23 mouse cellular contexts compared by ENCODE assay signal in genomic region chr14:22190111-22190510, GRCm38 (mm10).
DNase-seq lines count a peak whose midpoint lies in the region; ATAC-seq lines count a peak whose summit lies in the region.
"Had no signal": no experiment of that assay in that cellular context is flagged by ENCODE, and none has a peak within 500 bp of the region (broad histone marks: within the 10 kb centered on the region; RNA-seq: fewer than 3 reads in every experiment).

No protein-coding gene starts in this region.

- WGBS in hindbrain, embryonic 11.5 days: 43% methylated on average over 6 of the region's 6 CpGs
- 29% methylated on average over 6 of the region's 6 CpGs for whole genome bisulfite sequencing in hindbrain, embryonic 13.5 days
- 27% methylated on average over 6 of the region's 6 CpGs for WGBS in midbrain, embryonic 11.5 days
- 6% methylated on average over 6 of the region's 6 CpGs for WGBS in midbrain, embryonic 14.5 days

- ATAC-seq in hindbrain, embryonic 11.5 days (ENCODE audit: low FRiP score): no peak
- no peak for ATAC-seq in hindbrain, embryonic 13.5 days (ENCODE audit: low FRiP score)
- ATAC-seq in midbrain, embryonic 11.5 days (ENCODE audit: low FRiP score): peak; percentile 75; the same call in 1 of the 2 replicates
- ATAC-seq in midbrain, embryonic 14.5 days (ENCODE audit: low FRiP score, low TSS enrichment): no peak
- ATAC-seq: CD4-positive, CD25-positive, alpha-beta regulatory T cell, adult 4 months; forebrain, postnatal 0 days had no signal

- no peaks in the 10 kb centered on the region for H3K27me3 ChIP-seq in hindbrain, embryonic 11.5 days (ENCODE audit: control insufficient read depth, insufficient read depth, low read length)
- H3K27me3 ChIP-seq in hindbrain, embryonic 13.5 days: no peaks in the 10 kb centered on the region
- H3K27me3 ChIP-seq in midbrain, embryonic 11.5 days (ENCODE audit: control insufficient read depth, insufficient read depth, low read length): no peaks in the 10 kb centered on the region
- H3K27me3 ChIP-seq in midbrain, embryonic 14.5 days (ENCODE audit: control insufficient read depth, insufficient read depth, low read length): 0 out of 2 replicates have a peak, but pooled peaks cover 4% of the 10 kb centered on the region
- H3K27me3 ChIP-seq: embryonic facial prominence, embryonic 12.5 days had no signal

- peak; percentile 37 for DNase-seq in embryo, embryonic 10 days (ENCODE audit: low spot score)
- no peak for DNase-seq in embryo, embryonic 9.5 days (ENCODE audit: extremely low spot score)
- DNase-seq in hindbrain, embryonic 11.5 days (ENCODE audit: low spot score): peak; percentile 43
- DNase-seq in midbrain, embryonic 11.5 days (ENCODE audit: low spot score, missing footprints): no peak
- DNase-seq in midbrain, embryonic 14.5 days: no peak
- DNase-seq in retina, postnatal 1 day: peak; percentile 49
- DNase-seq in retina, embryonic 14.5 days (ENCODE audit: low spot score): no peak
- DNase-seq: adrenal gland, adult 8-10 months; adrenal gland, postnatal 36 days; B cell, adult 2 months; cerebellum, adult 11 months; cerebellum, adult 8-10 months; cerebellum, postnatal 14 days; forebrain, postnatal 0 days; gastrocnemius, postnatal 14 days; heart, postnatal 36 days had no signal

- no peak overlapping the region for H3K4me2 ChIP-seq in hindbrain, embryonic 11.5 days (replicated peaks; ENCODE audit: low read depth, low read length)
- no peak overlapping the region for H3K4me2 ChIP-seq in hindbrain, embryonic 13.5 days
- H3K4me2 ChIP-seq in midbrain, embryonic 11.5 days: no peak overlapping the region
- H3K4me2 ChIP-seq in midbrain, embryonic 14.5 days (ENCODE audit: low read length): no peak overlapping the region
- H3K4me2 ChIP-seq: embryonic facial prominence, embryonic 12.5 days; forebrain, embryonic 12.5 days; heart, embryonic 13.5 days; hindbrain, embryonic 15.5 days had no signal

- no peak overlapping the region for H3K27ac ChIP-seq in hindbrain, embryonic 11.5 days (ENCODE audit: low read depth, low read length)
- H3K27ac ChIP-seq in hindbrain, embryonic 13.5 days: no peak overlapping the region
- H3K27ac ChIP-seq in midbrain, embryonic 11.5 days (ENCODE audit: low read depth, low read length): no peak overlapping the region
- H3K27ac ChIP-seq in midbrain, embryonic 14.5 days (replicated peaks; ENCODE audit: low read depth, low read length): no peak overlapping the region
- H3K27ac ChIP-seq: embryonic facial prominence, embryonic 12.5 days; forebrain, embryonic 12.5 days; heart, embryonic 13.5 days; hindbrain, embryonic 15.5 days had no signal

- H3K9ac ChIP-seq in hindbrain, embryonic 11.5 days (ENCODE audit: low read depth, low read length): no peak overlapping the region
- no peak overlapping the region for H3K9ac ChIP-seq in hindbrain, embryonic 13.5 days
- no peak overlapping the region for H3K9ac ChIP-seq in midbrain, embryonic 11.5 days (ENCODE audit: low read length)
- no peak overlapping the region for H3K9ac ChIP-seq in midbrain, embryonic 14.5 days (replicated peaks; ENCODE audit: low read length)
- H3K9ac ChIP-seq: embryonic facial prominence, embryonic 12.5 days; forebrain, embryonic 12.5 days; forebrain, postnatal 0 days; heart, embryonic 13.5 days; hindbrain, embryonic 15.5 days had no signal

- H3K4me1 ChIP-seq in hindbrain, embryonic 11.5 days (replicated peaks; ENCODE audit: control insufficient read depth, insufficient read depth, low read length): no peaks in the 10 kb centered on the region
- H3K4me1 ChIP-seq in hindbrain, embryonic 13.5 days (replicated peaks): peaks cover 16% of the 10 kb centered on the region
- H3K4me1 ChIP-seq in midbrain, embryonic 11.5 days (ENCODE audit: control insufficient read depth, insufficient read depth, low read length): 0 out of 2 replicates have a peak, but pooled peaks cover 2% of the 10 kb centered on the region
- H3K4me1 ChIP-seq in midbrain, embryonic 14.5 days (ENCODE audit: control insufficient read depth, insufficient read depth, low read length): peaks cover 6% of the 10 kb centered on the region; the same call in 1 of the 2 replicates
- H3K4me1 ChIP-seq: embryonic facial prominence, embryonic 12.5 days; heart, embryonic 13.5 days; hindbrain, embryonic 15.5 days had no signal

- no peak overlapping the region for H3K4me3 ChIP-seq in hindbrain, embryonic 11.5 days (ENCODE audit: low read depth, low read length)
- H3K4me3 ChIP-seq in hindbrain, embryonic 13.5 days: no peak overlapping the region
- no peak overlapping the region for H3K4me3 ChIP-seq in midbrain, embryonic 11.5 days (ENCODE audit: low read depth, low read length)
- H3K4me3 ChIP-seq in midbrain, embryonic 14.5 days (replicated peaks; ENCODE audit: low read depth, low read length): no peak overlapping the region
- H3K4me3 ChIP-seq: embryonic facial prominence, embryonic 12.5 days; forebrain, embryonic 12.5 days; heart, embryonic 13.5 days; hindbrain, embryonic 15.5 days had no signal

- H3K9me3 ChIP-seq in hindbrain, embryonic 11.5 days (ENCODE audit: control insufficient read depth, low read length): no peaks in the 10 kb centered on the region
- no peaks in the 10 kb centered on the region for H3K9me3 ChIP-seq in hindbrain, embryonic 13.5 days
- no peaks in the 10 kb centered on the region for H3K9me3 ChIP-seq in midbrain, embryonic 11.5 days (ENCODE audit: control insufficient read depth, low read length)
- H3K9me3 ChIP-seq in midbrain, embryonic 14.5 days (ENCODE audit: control insufficient read depth, low read length): no peaks in the 10 kb centered on the region
- H3K9me3 ChIP-seq: embryonic facial prominence, embryonic 12.5 days; forebrain, embryonic 12.5 days; G1E; heart, embryonic 13.5 days; hindbrain, embryonic 15.5 days had no signal

- no peaks in the 10 kb centered on the region for H3K36me3 ChIP-seq in hindbrain, embryonic 11.5 days (ENCODE audit: control insufficient read depth, insufficient read depth, low read length)
- H3K36me3 ChIP-seq in hindbrain, embryonic 13.5 days: no peaks in the 10 kb centered on the region
- no peaks in the 10 kb centered on the region for H3K36me3 ChIP-seq in midbrain, embryonic 11.5 days (ENCODE audit: control insufficient read depth, insufficient read depth, low read length)
- H3K36me3 ChIP-seq in midbrain, embryonic 14.5 days (ENCODE audit: control insufficient read depth, insufficient read depth, low read length): no peaks in the 10 kb centered on the region
- H3K36me3 ChIP-seq: embryonic facial prominence, embryonic 12.5 days; forebrain, embryonic 12.5 days; G1E; heart, embryonic 13.5 days; hindbrain, embryonic 15.5 days had no signal

Comparison
In these comparisons a context has a peak if more than half of its experiments do, and no peak if none do; other contexts are left out.
1. DNase-seq: peak in embryo, embryonic 10 days (single experiment), hindbrain, embryonic 11.5 days (single experiment) and retina, postnatal 1 day (single experiment); none in embryo, embryonic 9.5 days (single experiment), midbrain, embryonic 11.5 days (single experiment), midbrain, embryonic 14.5 days (single experiment) and retina, embryonic 14.5 days (single experiment).